Comparison of ENCODE assay signal across 8 mouse cellular contexts in genomic region chr8:120557170-120557965, GRCm38 (mm10). TPM values are rescaled to one million over a fixed set of nuclear protein-coding genes. Genes with fewer than 3 reads are reported as not detected.
A peak's percentile ranks its signal among the peaks of the same experiment; 100 is the strongest.
DNase-seq lines count a peak whose midpoint lies in the region; ATAC-seq lines count a peak whose summit lies in the region.

No protein-coding gene starts in this region.

- no peaks in the 10 kb centered on the region for H3K9me3 ChIP-seq in liver, embryonic 13.5 days (replicated peaks)
- H3K9me3 ChIP-seq in hindbrain, embryonic 10.5 days = no peaks in the 10 kb centered on the region
- no peaks in the 10 kb centered on the region for H3K9me3 ChIP-seq in midbrain, embryonic 12.5 days

- 69% methylated on average over 15 of the region's 15 CpGs for WGBS in liver, embryonic 13.5 days (ENCODE audit: insufficient replicate concordance)
- 57% methylated on average over 15 of the region's 15 CpGs for WGBS in hindbrain, embryonic 10.5 days
- WGBS in midbrain, embryonic 12.5 days = 47% methylated on average over 15 of the region's 15 CpGs

- H3K27ac ChIP-seq in liver, embryonic 13.5 days = peak overlapping the region; percentile 47; the same call in 1 of the 2 replicates
- H3K27ac ChIP-seq in hindbrain, embryonic 10.5 days = peak overlapping the region; percentile 82
- H3K27ac ChIP-seq in midbrain, embryonic 12.5 days (replicated peaks) = peak overlapping the region; percentile 73

- no peak overlapping the region for H3K9ac ChIP-seq in liver, embryonic 13.5 days
- 0 out of 2 replicates have a peak overlapping the region, but pooled peaks have one; percentile 34 for H3K9ac ChIP-seq in midbrain, embryonic 12.5 days (replicated peaks)

- H3K4me3 ChIP-seq in liver, embryonic 13.5 days (replicated peaks) = no peak overlapping the region
- H3K4me3 ChIP-seq in hindbrain, embryonic 10.5 days = no peak overlapping the region
- no peak overlapping the region for H3K4me3 ChIP-seq in midbrain, embryonic 12.5 days

- peaks cover 99% of the 10 kb centered on the region for H3K36me3 ChIP-seq in liver, embryonic 13.5 days
- peaks cover 62% of the 10 kb centered on the region for H3K36me3 ChIP-seq in hindbrain, embryonic 10.5 days
- H3K36me3 ChIP-seq in midbrain, embryonic 12.5 days = peaks cover 14% of the 10 kb centered on the region

- DNase-seq in liver, embryonic 13.5 days = no peak
- no peak for DNase-seq in liver
- DNase-seq in cerebellum, postnatal 14 days = peak; percentile 70 to 76
- no peak for DNase-seq in hindbrain, embryonic 10.5 days (ENCODE audit: low spot score)
- DNase-seq in spleen, adult 12 weeks (ENCODE audit: low spot score) = no peak
- no peak for DNase-seq in gastrocnemius, adult 18-20 months (ENCODE audit: low spot score)
- DNase-seq in urinary bladder, postnatal 25 days (ENCODE audit: low spot score) = no peak

- ATAC-seq in liver, embryonic 13.5 days (ENCODE audit: low read depth) = no peak
- ATAC-seq in midbrain, embryonic 12.5 days (ENCODE audit: low FRiP score, low read depth) = 0 out of 2 replicates have a peak, but pooled peaks have one; percentile 10

- peaks cover 96% of the 10 kb centered on the region for H3K4me1 ChIP-seq in liver, embryonic 13.5 days (replicated peaks)
- H3K4me1 ChIP-seq in hindbrain, embryonic 10.5 days (replicated peaks) = peaks cover 100% of the 10 kb centered on the region
- peaks cover 100% of the 10 kb centered on the region for H3K4me1 ChIP-seq in midbrain, embryonic 12.5 days

- no peak overlapping the region for H3K4me2 ChIP-seq in liver, embryonic 13.5 days
- H3K4me2 ChIP-seq in midbrain, embryonic 12.5 days (replicated peaks) = 0 out of 2 replicates have a peak overlapping the region, but pooled peaks have one; percentile 7

- no peaks in the 10 kb centered on the region for H3K27me3 ChIP-seq in liver, embryonic 13.5 days
- H3K27me3 ChIP-seq in hindbrain, embryonic 10.5 days (ENCODE audit: insufficient read depth, poor library complexity, severe bottlenecking) = 0 out of 2 replicates have a peak, but pooled peaks cover 10% of the 10 kb centered on the region
- peaks cover 6% of the 10 kb centered on the region; the same call in 1 of the 2 replicates for H3K27me3 ChIP-seq in midbrain, embryonic 12.5 days

RNA-seq across cellular contexts. Expression of gene Gins2, which starts 31.7 kb away (rescaled TPM):
- polyA plus RNA-seq in liver, embryonic 13.5 days (2015; fragmentation: Nextera tagmentation; extraction: Ambion mirVana) = 75.6 and 75.9 TPM in 2 replicates
- polyA plus RNA-seq in hindbrain, embryonic 10.5 days (2016; fragmentation: Nextera tagmentation; extraction: Ambion mirVana) = 138 and 165 TPM in 2 replicates
- polyA plus RNA-seq in midbrain, embryonic 12.5 days (2016; fragmentation: Nextera tagmentation; extraction: Ambion mirVana) = 73.7 and 84.8 TPM in 2 replicates
- total RNA-seq in gastrocnemius, adult 18-20 months (2021) = under 1 TPM in 1 of 2 experiments, not detected in 1; 0.80 TPM

Comparison
In these comparisons a context has a peak if more than half of its experiments do, and no peak if none do; other contexts are left out.
1. DNase-seq: peak in cerebellum, postnatal 14 days (2 of 2); none in liver, embryonic 13.5 days (single experiment), liver (single experiment), hindbrain, embryonic 10.5 days (single experiment), spleen, adult 12 weeks (single experiment), gastrocnemius, adult 18-20 months (single experiment) and urinary bladder, postnatal 25 days (single experiment).
2. Peak in every context shown above with its lines, with median percentiles within 50 percentile points of each other: H3K27ac ChIP-seq.